Mouse (Mus musculus) left cerebral cortex, postnatal 25 days (tissue): ENCODE measurements around the gene Sult6b2. TPM values are rescaled to one million over a fixed set of nuclear protein-coding genes. Genes with fewer than 3 reads are reported as not detected.

ENCODE experiments used
- DNase-seq, 2 experiments: peaks; one replicate each; pipeline ENCODE4 v3.0.0; 2022; ENCODE audit warnings: low spot score in 2 of 2, mixed read lengths in 1 of 2
- intact Hi-C: fragments of 180-260 bp; cut with DNase I; formaldehyde crosslinking; loops from one replicate; pipeline ENCODE4 v1.15.1; 2025
- total RNA-seq, 2 experiments: library from RNA; stranded (reverse); gene quantifications; 2 replicates each; pipeline ENCODE4 v1.2.3; 2021

Gene Sult6b2
- total RNA-seq, 2 experiments from 2014 or later = 0.21 TPM; not detected in 1

DNA sequence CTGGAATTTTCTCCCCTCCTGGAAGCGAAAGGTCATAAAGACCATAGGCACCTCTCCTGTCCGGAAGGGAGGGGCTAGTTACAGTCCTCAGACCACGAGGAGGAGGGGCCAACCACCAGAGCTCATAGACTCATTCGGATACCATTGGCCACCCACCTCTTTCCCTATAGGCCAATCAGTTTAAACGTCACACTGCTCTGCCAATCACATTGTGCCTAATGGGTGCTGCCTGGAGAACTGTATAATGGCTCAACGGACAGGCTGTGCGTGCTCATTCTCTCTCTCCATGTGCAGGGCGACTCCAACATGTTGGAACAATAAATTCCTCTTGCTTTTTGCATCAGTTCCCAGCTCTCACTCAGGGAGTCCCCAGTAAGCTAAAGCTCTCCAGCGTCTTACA, 52.9 kb downstream of the Sult6b2 start:
- no peak for DNase-seq
- intact Hi-C loops = no loop called here

- intact Hi-C loops = no loop called here
- DNase-seq = no peak
These were observed 56.1 kb downstream of the Sult6b2 start for GRCm38 (mm10) chr6:142748057-142748708.

GRCm38 (mm10) chr6:142747165-142747564, 57.1 kb downstream of the Sult6b2 start:
- no peak for DNase-seq
- intact Hi-C loops = no loop called here

DNA sequence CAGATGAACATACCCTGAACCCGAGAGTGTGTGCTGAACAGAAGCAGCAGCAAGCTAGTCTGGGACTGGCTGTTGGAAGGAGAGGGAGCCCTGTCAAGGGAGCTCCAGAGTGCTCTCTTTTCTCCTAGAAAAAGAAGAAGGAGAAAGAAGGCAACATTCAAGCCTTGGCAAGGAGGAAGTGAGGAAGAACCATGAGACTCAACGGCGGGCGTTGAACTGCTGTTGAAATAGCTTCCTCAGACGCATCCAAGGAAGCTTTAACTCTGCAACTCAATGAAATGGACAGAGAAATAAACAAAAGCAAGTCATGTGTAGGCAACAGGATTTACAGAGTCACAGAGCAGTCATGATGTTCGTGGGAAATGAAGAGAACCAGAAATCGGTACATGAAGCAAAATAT, 57.5 kb downstream of the Sult6b2 start:
- DNase-seq = peak in 1 of 2 experiments; percentile 24
- intact Hi-C loops = no loop called here

DNA sequence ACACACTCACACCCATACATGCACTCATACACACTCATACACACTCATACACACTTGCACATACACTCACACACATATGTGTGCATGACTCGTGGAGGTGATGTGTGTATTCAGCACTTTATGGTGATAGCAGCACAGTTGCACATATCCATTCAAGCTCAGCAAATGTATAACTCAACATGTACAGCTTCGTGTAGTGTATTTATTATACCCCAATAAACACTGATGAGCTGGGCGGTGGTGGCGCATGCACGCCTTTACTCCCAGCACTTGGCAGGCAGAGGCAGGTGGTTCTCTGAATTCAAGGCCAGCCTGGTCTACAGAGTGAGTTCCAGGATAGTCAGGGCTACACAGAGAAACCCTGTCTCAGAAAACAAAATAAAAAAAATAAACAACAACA, 58.8 kb downstream of the Sult6b2 start:
- DNase-seq = no peak
- intact Hi-C loops = no loop called here

DNA sequence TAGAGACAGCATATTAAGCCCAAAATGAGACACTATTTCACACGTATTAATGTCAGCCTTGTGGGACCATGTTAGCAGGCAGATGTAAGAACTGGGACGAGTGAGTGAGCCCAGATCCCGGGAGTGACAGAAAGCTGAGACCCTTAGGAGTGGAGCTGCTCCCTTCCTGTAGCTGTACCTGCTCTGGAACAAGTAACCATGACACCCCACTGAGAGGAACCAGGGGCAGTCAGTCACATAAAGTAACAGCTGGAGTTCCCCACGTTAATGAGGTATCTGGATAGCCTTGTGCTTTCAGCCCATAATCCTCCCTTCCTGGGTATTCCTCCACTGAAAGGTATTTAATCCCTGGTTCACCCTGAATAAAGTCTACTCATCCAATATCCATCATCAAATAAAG, 61.1 kb downstream of the Sult6b2 start:
- intact Hi-C loops = no loop called here
- no peak for DNase-seq

GRCm38 (mm10) chr6:142741763-142742162, 62.5 kb downstream of the Sult6b2 start:
- DNase-seq = no peak
- intact Hi-C loops = no loop called here

DNA sequence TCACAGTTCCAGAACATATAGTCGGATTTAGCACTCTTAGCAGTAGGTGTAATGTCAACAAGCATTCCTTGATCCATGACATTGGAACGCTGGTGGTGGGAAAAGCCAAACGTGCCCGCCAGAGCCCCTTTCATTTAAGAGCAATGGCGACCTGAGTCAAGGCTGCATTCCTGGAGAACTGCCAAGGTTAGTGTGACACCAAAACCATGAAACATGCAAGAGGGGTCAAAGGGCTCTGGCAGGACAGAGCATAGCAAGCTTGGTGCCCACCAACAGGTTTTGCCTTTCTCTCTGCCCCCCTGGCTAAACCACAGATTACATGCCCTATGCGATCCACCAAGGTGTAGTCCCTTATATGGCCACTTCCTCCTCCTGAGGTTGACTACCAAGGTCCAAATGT, 65.7 kb downstream of the Sult6b2 start:
- DNase-seq = no peak
- intact Hi-C loops = no loop called here

DNA sequence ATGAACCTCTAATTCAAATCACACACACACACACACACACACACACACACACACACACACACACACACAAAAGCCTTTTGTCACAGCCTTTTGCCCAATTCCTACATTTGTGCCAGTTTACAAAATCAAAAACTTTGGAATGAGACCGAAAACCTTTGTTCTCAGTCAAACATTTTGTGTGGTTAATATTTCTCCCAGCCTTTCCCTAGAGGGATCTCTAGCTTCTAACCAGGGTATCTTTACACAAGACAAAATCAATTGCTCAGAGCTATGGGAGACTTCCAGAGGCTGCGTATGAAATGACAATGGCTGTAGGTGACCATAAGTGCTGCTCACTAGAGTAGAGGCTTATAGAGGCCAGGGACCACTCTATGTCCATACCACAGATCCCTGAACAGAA, 66.1 kb downstream of the Sult6b2 start:
- intact Hi-C loops = no loop called here

DNA sequence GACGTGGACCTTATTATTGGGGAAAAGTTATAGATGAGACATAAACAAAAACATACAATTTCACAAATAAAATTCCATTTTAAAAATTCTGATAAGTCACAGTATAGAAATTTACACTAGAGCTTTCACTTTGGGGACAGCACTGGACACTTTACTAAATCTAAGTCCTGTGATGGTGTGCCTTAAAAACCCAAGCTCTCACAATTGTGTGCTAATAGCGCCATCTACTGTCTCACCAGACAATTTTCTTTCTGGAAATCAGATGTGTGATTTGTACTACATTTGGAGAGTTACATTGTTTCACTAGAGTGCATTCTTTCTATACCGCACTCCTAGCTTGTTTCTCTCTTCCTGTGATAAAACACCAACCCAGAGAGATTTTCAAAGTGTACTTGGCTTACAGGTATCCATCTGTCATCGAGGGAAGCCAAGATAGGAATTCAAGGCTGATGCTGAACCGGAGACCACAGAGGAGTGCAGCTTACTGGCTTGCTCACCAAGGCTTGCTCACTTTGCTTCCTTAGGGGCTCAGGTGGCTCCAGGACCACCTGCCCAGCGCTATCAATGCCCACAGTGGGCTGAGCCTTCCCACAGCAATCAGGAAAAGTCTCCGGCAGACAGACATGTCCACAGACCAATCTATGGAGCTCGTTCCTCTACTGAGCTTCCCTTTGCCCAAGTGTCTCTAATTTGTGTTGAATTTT, 68.8 kb downstream of the Sult6b2 start:
- intact Hi-C loops = loop anchor here (1.0 kb wide), 1 partner anchor 210 kb away; no protein-coding TSS in a partner anchor
- peak; percentile 38 to 58 for DNase-seq

More for the DNA sequence above, 66.1 kb downstream of the Sult6b2 start:
- no peak for DNase-seq

Other genes with a start within 250 kb of the Sult6b2 start
- 1 to 10 TPM; 2.0 to 3.0 TPM for gene Kcnj8, start 232.9 kb downstream of the Sult6b2 start, total RNA-seq
- gene Abcc9, start 102.2 kb downstream of the Sult6b2 start, total RNA-seq = 1 to 10 TPM; 3.6 to 4.4 TPM
- gene Cmas, start 47.8 kb downstream of the Sult6b2 start, total RNA-seq = 100 to 1,000 TPM; 115 to 120 TPM
- 10 to 100 TPM; 22.2 to 27.1 TPM for gene St8sia1, start 159.9 kb upstream of the Sult6b2 start, total RNA-seq